Mouse (Mus musculus): ENCODE measurements around the gene Nfe2l3. TPM values are rescaled to one million over a fixed set of nuclear protein-coding genes. Genes with fewer than 3 reads are reported as not detected.
"Not testable (repeated sequence)": the region's sequence is repeated elsewhere in the genome, so short reads cannot be mapped to it uniquely, and the experiment has no call there.

Gene Nfe2l3
- polyA plus RNA-seq (2016; fragmentation: Nextera tagmentation; extraction: Ambion mirVana) = 1.3 and 3.3 TPM in 2 replicates

GRCm38 (mm10) chr6:51432535-51433397, at the start of gene Nfe2l3:
Gene Nfe2l3, plus strand, starts transcription at chr6:51432670.
- peaks cover 24% of the 10 kb centered on the region for H3K4me1 ChIP-seq
- no peaks in the 10 kb centered on the region for H3K9me3 ChIP-seq (replicated peaks)
- H3K27ac ChIP-seq (replicated peaks) = peak within 1 kb of the TSS; percentile 75
- peak within 1 kb of the TSS; percentile 70 for H3K4me3 ChIP-seq
- no peaks in the 10 kb centered on the region for H3K36me3 ChIP-seq
- H3K27me3 ChIP-seq (ENCODE audit: low read depth, poor library complexity, severe bottlenecking) = peaks cover 72% of the 10 kb centered on the region
- peak; percentile 80 for DNase-seq (ENCODE audit: low spot score)
- under 1% methylated on average over 74 of the region's 74 CpGs for whole genome bisulfite sequencing

GRCm38 (mm10) chr6:51383769-51384755, 48.4 kb upstream of the Nfe2l3 start:
- peak overlapping the region; percentile 35 for H3K4me3 ChIP-seq
- WGBS = 14% methylated on average over 26 of the region's 26 CpGs
- DNase-seq (ENCODE audit: low spot score) = peak; percentile 83

DNA sequence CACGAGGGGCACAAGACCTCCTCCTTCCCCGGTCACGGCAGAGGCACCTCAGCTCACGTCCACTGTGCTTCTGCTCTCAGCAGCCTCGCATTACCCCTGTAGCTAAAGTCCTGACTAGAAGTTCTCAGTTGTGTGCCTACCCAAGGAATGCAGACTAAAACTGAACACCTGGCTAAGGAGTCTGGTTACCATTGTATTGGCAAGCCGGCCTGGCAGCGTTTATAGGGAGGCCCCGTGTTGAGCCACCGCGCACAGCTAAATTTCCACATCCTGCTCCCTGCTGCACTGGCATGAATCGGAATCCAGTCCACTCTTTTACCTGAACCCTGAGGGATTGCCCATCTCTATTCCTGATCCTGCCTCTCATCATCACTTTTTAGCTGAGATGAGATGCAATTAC, 42.0 kb upstream of the Nfe2l3 start:
- no peak for DNase-seq (ENCODE audit: low spot score)
- WGBS = 79% methylated on average over 11 of the region's 11 CpGs
- H3K9me3 ChIP-seq (replicated peaks) = no peaks in the 10 kb centered on the region
- H3K27me3 ChIP-seq (ENCODE audit: low read depth, poor library complexity, severe bottlenecking) = no peaks in the 10 kb centered on the region
- H3K4me3 ChIP-seq = no peak overlapping the region
- no peaks in the 10 kb centered on the region for H3K36me3 ChIP-seq
- H3K27ac ChIP-seq (replicated peaks) = no peak overlapping the region
- peaks cover 17% of the 10 kb centered on the region for H3K4me1 ChIP-seq

More at GRCm38 (mm10) chr6:51383769-51384755, 48.4 kb upstream of the Nfe2l3 start:
- no peaks in the 10 kb centered on the region for H3K9me3 ChIP-seq (replicated peaks)
- no peaks in the 10 kb centered on the region for H3K36me3 ChIP-seq
- H3K27ac ChIP-seq (replicated peaks) = peak overlapping the region; percentile 83
- peaks cover 24% of the 10 kb centered on the region for H3K4me1 ChIP-seq
- peaks cover 11% of the 10 kb centered on the region; the same call in 1 of the 2 replicates for H3K27me3 ChIP-seq (ENCODE audit: low read depth, poor library complexity, severe bottlenecking)

DNA sequence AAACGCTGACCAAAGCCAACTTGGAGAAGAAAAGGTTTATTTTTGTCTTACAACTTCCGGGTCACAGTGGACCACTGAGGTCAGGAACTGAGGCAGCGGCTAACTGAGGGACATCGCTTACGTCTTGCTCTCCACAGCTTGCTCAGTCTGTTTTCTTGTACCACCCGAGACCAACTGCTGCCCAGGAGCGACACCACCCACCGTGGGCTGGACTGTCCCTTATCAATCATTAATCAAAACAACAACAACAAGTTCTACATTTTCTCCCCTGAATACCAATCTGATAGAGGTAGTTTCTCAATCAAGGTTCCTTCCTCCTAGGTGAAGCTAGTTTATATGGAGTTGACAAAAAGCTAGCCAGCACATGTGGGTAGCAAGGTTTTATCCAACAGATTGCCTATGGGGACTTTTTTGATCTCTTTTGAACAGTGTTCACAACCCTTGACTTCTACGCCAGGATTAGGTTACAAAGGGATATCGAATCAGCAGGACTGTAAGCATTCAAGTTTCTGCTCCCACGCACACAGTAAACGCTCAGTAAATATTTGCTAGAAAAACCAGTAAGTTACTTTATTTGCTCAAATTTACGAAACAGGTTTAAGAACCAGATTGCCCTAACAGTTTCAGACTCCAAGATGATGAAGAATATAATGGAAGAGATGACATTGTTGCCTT, 40.5 kb upstream of the Nfe2l3 start:
- no peak for DNase-seq (ENCODE audit: low spot score)

DNA sequence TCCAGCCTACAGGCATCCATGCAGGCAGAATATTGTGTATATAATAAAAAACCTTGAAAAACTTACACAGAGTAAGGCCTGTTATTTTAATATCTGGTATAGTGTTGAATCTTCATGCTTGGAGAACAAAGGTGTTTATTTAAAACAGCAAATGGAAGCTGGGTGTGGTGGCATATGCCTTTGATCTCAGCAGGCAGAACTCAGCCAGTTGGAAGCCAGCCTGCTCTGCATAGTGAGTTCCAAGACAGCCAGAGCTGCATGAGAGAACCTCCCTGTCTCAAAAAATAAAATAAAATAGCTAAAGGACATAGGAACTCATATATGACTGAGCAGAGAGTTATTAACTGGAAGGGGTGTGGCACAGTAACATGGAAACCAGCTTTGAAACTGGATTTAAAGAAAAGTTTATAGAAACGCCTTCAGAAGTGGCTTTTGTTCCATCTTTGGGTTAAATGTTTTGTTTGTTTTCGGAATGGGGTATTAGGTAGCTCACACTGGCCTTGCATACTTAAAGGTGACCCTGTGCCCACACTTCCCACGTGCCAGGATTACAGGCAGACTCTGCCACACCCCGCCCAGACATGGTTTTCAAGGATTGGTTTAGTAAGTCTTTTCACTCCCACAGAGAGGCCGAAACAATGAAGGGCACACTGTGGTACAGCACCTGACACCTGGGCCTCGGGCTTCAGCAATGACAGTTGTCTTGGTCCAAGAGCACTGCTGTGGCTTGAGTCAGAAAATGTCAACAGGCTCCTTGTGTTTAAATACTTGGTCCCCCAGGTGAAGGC, 38.9 kb upstream of the Nfe2l3 start:
- H3K4me3 ChIP-seq = no peak overlapping the region
- H3K27ac ChIP-seq (replicated peaks) = no peak overlapping the region
- 72% methylated on average over 6 of the region's 6 CpGs for WGBS
- peaks cover 22% of the 10 kb centered on the region for H3K4me1 ChIP-seq
- DNase-seq (ENCODE audit: low spot score) = no peak
- no peaks in the 10 kb centered on the region for H3K36me3 ChIP-seq
- no peaks in the 10 kb centered on the region for H3K9me3 ChIP-seq (replicated peaks)
- no peaks in the 10 kb centered on the region for H3K27me3 ChIP-seq (ENCODE audit: low read depth, poor library complexity, severe bottlenecking)

More for the DNA sequence above, 40.5 kb upstream of the Nfe2l3 start:
- H3K27me3 ChIP-seq (ENCODE audit: low read depth, poor library complexity, severe bottlenecking) = no peaks in the 10 kb centered on the region
- 74% methylated on average over 13 of the region's 13 CpGs for WGBS
- no peak overlapping the region for H3K27ac ChIP-seq (replicated peaks)
- no peaks in the 10 kb centered on the region for H3K36me3 ChIP-seq
- H3K4me1 ChIP-seq = peaks cover 22% of the 10 kb centered on the region
- H3K4me3 ChIP-seq = no peak overlapping the region
- no peaks in the 10 kb centered on the region for H3K9me3 ChIP-seq (replicated peaks)

GRCm38 (mm10) chr6:51394367-51394766, 38.1 kb upstream of the Nfe2l3 start:
- H3K4me3 ChIP-seq; H3K36me3 ChIP-seq; H3K9me3 ChIP-seq (replicated peaks); H3K27me3 ChIP-seq (ENCODE audit: low read depth, poor library complexity, severe bottlenecking); DNase-seq (ENCODE audit: low spot score); H3K27ac ChIP-seq (replicated peaks): not testable (repeated sequence)
- peaks cover 30% of the 10 kb centered on the region for H3K4me1 ChIP-seq
- 92% methylated on average over 8 of the region's 8 CpGs for WGBS

DNA sequence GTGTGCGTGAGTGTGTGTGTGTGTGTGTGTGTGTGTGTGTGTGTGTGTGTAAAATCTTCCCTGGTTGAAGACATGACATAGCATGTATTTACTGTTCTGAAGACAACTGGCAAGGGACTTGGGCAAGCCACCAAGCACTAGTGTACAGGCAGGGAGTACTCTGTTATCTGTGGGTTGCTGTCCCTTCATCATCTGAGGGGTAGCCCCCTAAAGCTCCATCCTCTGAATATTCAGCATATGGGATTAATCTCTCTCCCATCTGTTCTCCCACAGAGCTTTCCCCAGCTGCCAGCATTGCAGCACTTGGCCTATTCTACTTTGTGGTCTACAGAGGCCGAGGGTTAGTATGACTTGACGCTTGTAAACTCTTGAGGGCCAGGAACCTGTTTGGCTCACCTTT, 37.5 kb upstream of the Nfe2l3 start:
- 82% methylated on average over 3 of the region's 3 CpGs for WGBS
- H3K27ac ChIP-seq (replicated peaks); DNase-seq (ENCODE audit: low spot score); H3K27me3 ChIP-seq (ENCODE audit: low read depth, poor library complexity, severe bottlenecking); H3K9me3 ChIP-seq (replicated peaks); H3K4me3 ChIP-seq; H3K36me3 ChIP-seq: not testable (repeated sequence)
- peaks cover 32% of the 10 kb centered on the region for H3K4me1 ChIP-seq

DNA sequence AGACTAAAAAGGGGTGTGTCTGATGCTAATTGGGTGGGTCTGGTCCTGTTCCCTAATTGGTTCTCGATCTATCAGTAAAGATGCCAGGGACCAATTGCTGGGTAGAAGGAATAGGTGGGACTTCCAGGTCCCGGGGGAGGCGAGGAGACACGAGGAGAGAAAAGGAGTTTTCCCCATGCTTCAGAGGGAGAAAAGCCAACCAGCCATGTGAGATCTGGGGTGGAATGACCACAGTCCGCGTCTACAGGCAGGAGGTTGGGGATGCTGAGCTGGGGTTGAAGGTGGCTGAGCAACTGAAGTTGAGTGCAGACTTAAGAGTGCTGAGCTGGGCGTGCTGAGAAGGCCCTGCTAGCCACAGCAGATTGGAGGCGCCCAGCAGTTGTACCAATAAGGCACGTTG, 37.0 kb upstream of the Nfe2l3 start:
- Histone ChIP-seq H3K27me3 (ENCODE audit: low read depth, poor library complexity, severe bottlenecking) (no peaks in the 10 kb centered on the region), H3K9me3 (replicated peaks) (no peaks in the 10 kb centered on the region), H3K36me3 (no peaks in the 10 kb centered on the region), H3K4me1 (peaks cover 32% of the 10 kb centered on the region), H3K27ac (replicated peaks) (peak overlapping the region; percentile 61; the same call in 1 of the 2 replicates), H3K4me3 (0 out of 2 replicates have a peak overlapping the region, but pooled peaks have one; percentile 14)
- DNase-seq (ENCODE audit: low spot score) = no peak
- 52% methylated on average over 9 of the region's 9 CpGs for WGBS

GRCm38 (mm10) chr6:51399113-51399518, 33.4 kb upstream of the Nfe2l3 start:
- H3K4me3 ChIP-seq = peak overlapping the region; percentile 12; the same call in 1 of the 2 replicates
- H3K27me3 ChIP-seq (ENCODE audit: low read depth, poor library complexity, severe bottlenecking) = no peaks in the 10 kb centered on the region
- no peaks in the 10 kb centered on the region for H3K36me3 ChIP-seq
- peak overlapping the region; percentile 82 for H3K27ac ChIP-seq (replicated peaks)
- H3K9me3 ChIP-seq (replicated peaks) = no peaks in the 10 kb centered on the region
- DNase-seq (ENCODE audit: low spot score) = peak; percentile 62
- 29% methylated on average over 6 of the region's 6 CpGs for WGBS
- peaks cover 22% of the 10 kb centered on the region for H3K4me1 ChIP-seq

GRCm38 (mm10) chr6:51401294-51401693, 31.2 kb upstream of the Nfe2l3 start:
- H3K9me3 ChIP-seq (replicated peaks) = no peaks in the 10 kb centered on the region
- peaks cover 11% of the 10 kb centered on the region for H3K4me1 ChIP-seq
- no peaks in the 10 kb centered on the region for H3K36me3 ChIP-seq
- H3K27me3 ChIP-seq (ENCODE audit: low read depth, poor library complexity, severe bottlenecking) = no peaks in the 10 kb centered on the region
- DNase-seq (ENCODE audit: low spot score) = no peak
- WGBS = 67% methylated on average over 6 of the region's 6 CpGs
- H3K4me3 ChIP-seq = no peak overlapping the region
- no peak overlapping the region for H3K27ac ChIP-seq (replicated peaks)

GRCm38 (mm10) chr6:51403598-51403997, 28.9 kb upstream of the Nfe2l3 start:
- Histone ChIP-seq H3K27ac (replicated peaks) (no peak overlapping the region), H3K27me3 (ENCODE audit: low read depth, poor library complexity, severe bottlenecking) (no peaks in the 10 kb centered on the region), H3K4me1 (peaks cover 10% of the 10 kb centered on the region), H3K9me3 (replicated peaks) (no peaks in the 10 kb centered on the region), H3K36me3 (no peaks in the 10 kb centered on the region), H3K4me3 (no peak overlapping the region)
- DNase-seq (ENCODE audit: low spot score) = no peak
- WGBS = 94% methylated on average over 5 of the region's 5 CpGs

Measured in midbrain, embryonic 10.5 days (tissue).